Mouse (Mus musculus) embryonic fibroblast, embryonic 13.5 days (primary cell): ENCODE data around the gene Mllt10.

Experiments
- CTCF ChIP-seq: IDR thresholded peaks from 2 replicates; pipeline ENCODE4 v1.5.1; 2011; ENCODE audit warnings: mild to moderate bottlenecking, control low read depth, low read length, moderate library complexity, borderline replicate concordance; ENCODE audit not compliant: insufficient read depth
- POLR2A ChIP-seq: IDR thresholded peaks from 2 replicates; pipeline ENCODE4 v1.6.1; 2011; ENCODE audit warnings: low read depth, mild to moderate bottlenecking, control low read depth, low read length, moderate library complexity

DNA sequence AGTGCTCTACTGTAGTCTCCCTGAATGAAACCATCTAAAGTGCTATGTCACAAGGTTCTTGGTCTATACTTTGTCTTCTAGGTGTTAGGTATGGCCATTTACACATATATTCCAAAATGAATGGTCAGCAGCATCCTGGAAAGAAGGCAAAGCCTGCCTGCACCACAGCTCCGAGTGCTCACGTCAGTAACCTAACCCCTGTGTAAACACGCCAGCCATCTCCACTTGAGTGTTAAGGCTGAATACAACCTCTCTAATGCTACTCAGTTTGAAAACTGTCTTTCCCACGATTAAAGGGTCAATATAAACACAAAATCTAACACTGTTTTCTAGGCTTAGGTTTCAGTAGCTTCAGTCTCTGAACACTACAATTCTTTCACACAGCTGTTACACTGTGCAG is 176.1 kb downstream of the Mllt10 start:
- no peak for TF ChIP-seq CTCF
- TF ChIP-seq POLR2A, result no peak
